Mouse (Mus musculus) retina, adult 2 months (tissue): Measurements from ENCODE around the gene Rbm20.
"Not testable (repeated sequence)": the region's sequence is repeated elsewhere in the genome, so short reads cannot be mapped to it uniquely, and the experiment has no call there.

Experiments used
- DNase-seq: peaks from one replicate; pipeline ENCODE4 v3.0.0-alpha.2; 2012; ENCODE audit warnings: low read depth, low spot score

Rbm20 gene

DNA sequence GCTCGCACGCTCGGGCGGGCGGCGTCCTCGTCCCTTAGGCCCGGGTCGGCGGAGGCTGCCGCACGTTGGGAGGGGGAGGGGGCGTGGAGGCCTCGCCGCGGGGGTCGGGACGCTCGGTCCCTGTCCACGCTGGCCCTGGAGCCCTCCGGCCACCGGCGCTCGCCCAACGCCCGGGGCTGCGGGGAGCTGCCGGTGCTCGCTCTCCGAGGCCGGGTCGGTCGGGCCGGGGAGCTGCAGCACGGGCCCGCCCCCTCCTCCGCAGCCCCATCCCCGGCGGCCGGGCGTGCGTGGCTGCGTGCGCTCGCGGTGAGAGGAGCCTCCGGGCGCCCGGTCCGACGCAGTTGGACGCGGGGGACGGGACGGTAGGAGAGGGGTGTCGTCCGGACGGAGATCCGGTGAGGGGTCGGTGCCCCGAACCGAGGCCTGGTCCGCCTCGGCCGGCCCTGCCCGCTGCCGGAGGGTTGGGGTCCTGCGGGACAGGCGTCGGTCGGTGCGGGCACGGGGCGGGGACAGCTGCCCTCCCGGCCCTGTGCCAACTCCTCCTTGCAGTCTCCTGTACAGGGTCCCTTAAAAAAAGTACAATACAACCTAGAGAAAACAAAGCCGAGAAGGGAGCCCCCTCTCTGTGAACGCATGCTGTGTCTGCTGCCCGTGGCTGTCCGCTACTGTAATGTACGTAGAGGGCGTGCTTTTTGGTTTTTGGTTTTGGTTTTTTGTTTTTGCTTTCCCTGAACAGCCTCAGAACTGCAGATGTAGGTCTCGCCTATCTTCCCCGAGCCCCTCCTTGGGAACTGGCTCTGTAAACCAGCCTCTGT, 226.6 kb downstream of the Rbm20 start:
- DNase-seq = no peak

DNA sequence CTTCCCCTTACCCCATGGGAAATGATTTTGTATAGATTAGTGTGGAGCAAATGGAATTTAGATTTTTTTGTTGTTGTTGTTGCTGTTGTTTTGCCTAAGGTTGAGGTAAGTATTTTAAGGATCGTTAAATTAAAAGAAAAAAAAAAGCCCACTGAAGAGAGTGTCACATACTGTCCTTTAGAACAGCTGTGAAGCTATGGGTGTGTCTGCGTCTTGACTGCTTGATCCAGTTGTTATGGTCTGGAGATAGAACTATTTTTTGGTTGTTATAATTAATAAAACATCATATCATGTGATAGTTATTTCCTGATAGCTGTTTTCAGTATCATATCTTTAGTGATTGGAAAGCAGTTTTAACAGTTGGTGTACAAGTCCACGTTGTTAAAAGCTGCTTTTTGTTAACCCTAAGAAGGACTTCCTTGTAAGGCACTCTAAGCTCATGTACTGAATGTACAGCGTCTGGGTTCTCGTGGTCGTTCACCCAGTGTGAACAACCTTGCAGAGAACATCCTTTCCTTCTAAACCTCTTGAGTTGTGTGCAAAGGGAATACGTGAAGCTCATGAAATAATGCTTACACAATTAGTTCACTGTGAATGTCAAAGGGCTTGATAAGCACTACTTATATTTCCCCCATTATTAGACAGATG, 227.9 kb downstream of the Rbm20 start:
- DNase-seq = no peak

DNA sequence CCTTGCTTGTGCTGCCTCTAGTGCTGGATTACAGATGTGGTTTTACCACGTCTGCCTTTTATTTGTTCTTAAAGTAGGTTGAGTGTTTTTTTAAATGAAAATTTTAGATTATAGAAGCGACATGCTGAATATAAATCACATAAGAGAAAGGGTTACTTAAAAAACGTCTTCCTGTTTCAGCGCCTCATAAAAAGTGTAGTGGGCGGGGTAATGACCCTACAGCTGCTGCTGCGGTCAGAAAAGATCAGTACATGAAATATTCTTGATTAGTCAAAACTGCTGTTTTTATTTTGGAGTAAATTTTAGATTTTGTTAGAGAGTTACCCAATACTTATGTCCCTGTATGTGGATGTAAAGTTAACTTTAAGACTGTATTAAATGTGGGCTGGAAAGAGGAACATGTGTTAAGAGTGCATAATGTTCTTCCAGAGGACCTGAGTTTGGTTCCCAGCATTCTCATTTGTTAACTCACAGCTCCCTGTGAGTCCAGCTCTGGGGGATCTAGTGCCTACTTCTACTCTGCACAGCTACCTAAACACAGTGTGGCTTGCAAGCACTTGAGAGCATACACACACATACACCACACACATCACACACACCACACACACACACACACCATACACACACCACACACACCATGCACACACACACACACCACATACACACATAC, 229.1 kb downstream of the Rbm20 start:
- no peak for DNase-seq

DNA sequence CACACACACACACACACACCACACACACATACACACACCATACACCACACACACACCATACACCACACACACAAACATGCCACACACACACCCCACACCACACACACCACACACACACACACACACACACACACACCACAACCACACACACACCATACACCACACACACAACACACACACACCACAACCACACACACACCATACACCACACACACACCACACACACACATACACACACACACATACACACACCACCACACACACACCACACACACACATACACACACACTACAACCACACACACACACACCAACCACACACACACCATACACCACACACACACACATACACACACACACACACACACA, 229.6 kb downstream of the Rbm20 start:
- DNase-seq = not testable (repeated sequence)

DNA sequence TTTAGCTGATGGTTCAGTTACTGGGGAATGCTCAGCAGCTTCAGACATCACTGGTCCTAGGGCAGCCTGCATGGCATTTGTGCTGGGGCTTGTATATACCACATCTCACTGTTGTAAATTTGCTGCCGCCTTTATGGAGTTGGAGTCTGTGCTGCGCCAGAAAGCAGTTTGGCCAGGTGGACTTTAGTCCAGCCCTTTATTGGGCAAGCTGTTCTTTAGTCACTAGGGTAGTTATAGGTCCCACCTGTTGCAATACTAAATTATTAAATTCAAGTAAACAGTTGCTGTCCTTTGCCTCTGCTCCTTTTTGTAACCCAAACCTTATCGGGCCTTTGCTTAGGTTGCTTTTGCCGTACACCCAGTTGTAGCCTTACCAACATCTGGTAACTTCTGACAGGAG, 237.8 kb downstream of the Rbm20 start:
- DNase-seq = no peak
